Mouse (Mus musculus) embryonic fibroblast, embryonic 13.5 days (primary cell): Measurements from ENCODE around the gene Msx3.

Experiments
- CTCF ChIP-seq: IDR thresholded peaks from 2 replicates; pipeline ENCODE4 v1.5.1; 2011; ENCODE audit warnings: mild to moderate bottlenecking, control low read depth, low read length, moderate library complexity, borderline replicate concordance; ENCODE audit not compliant: insufficient read depth
- POLR2A ChIP-seq: IDR thresholded peaks from 2 replicates; pipeline ENCODE4 v1.6.1; 2011; ENCODE audit warnings: low read depth, mild to moderate bottlenecking, control low read depth, low read length, moderate library complexity

DNA sequence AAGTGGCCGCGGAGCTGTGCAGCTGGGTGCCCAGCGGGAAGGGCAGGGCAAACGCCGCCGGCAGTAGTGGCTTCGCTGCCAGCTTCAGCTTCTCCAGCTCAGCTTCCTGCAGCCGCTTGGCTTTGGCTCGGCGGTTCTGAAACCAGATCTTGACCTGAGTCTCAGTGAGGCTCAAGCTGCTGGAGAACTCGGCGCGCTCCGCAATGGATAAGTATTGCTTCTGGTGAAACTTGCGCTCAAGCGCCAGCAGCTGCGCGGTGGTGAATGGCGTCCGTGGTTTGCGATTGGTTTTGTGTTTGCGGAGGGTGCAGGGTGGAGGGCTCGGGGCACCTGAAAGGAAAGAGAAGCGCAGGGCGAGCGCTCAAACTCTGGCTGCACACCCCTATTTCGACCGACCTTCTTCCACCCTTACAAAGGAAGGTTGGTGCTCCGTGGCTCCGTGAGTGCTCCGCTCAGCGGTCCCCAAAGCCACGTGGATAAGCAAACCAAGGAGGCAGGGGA lies 1.0 kb downstream of the Msx3 start:
- TF ChIP-seq POLR2A: no peak
- no peak for TF ChIP-seq CTCF
